Mouse (Mus musculus) limb, embryonic 14.5 days (tissue): Measurements from ENCODE around the gene Dgki. TPM values are rescaled to one million over a fixed set of nuclear protein-coding genes. Genes with fewer than 3 reads are reported as not detected.

Experiments used
- ATAC-seq: fragments of 200-750 bp; cut with Nextera tagmentation; 2 replicates; pipeline ENCODE4 v1.8.0; 2017; ENCODE audit warnings: low read depth, moderate number of reproducible peaks, moderate TSS enrichment; ENCODE audit not compliant: low FRiP score
- DNase-seq: peaks from one replicate; pipeline ENCODE4 v3.0.0-alpha.2; 2015; ENCODE audit warnings: low spot score
- H3K27ac ChIP-seq: fragments of 300-500 bp; sonication (generic); replicated peaks from 2 replicates; pipeline ENCODE4 v1.5.1; 2014; ENCODE audit warnings: low read depth, mild to moderate bottlenecking, low read length, moderate library complexity, mixed read lengths
- H3K27me3 ChIP-seq: fragments of 300-500 bp; sonication (generic); 2 replicates; pipeline ENCODE4 v1.6.1; 2014; ENCODE audit warnings: low read length, mixed read lengths; ENCODE audit not compliant: control insufficient read depth, insufficient read depth
- H3K36me3 ChIP-seq: fragments of 300-500 bp; sonication (generic); 2 replicates; pipeline ENCODE4 v1.6.1; 2014; ENCODE audit warnings: mild to moderate bottlenecking, low read length, moderate library complexity, mixed read lengths; ENCODE audit not compliant: control insufficient read depth, insufficient read depth
- H3K4me1 ChIP-seq: fragments of 300-500 bp; sonication (generic); 2 replicates; pipeline ENCODE4 v1.6.1; 2014; ENCODE audit warnings: antibody characterized with exemption, low read length, mixed read lengths; ENCODE audit not compliant: control insufficient read depth, insufficient read depth
- H3K4me2 ChIP-seq: fragments of 300-500 bp; sonication (generic); replicated peaks from 2 replicates; pipeline ENCODE4 v1.6.1; 2014; ENCODE audit warnings: low read depth, mild to moderate bottlenecking, low read length, moderate library complexity; ENCODE audit not compliant: severe bottlenecking
- H3K4me3 ChIP-seq: fragments of 300-500 bp; sonication (generic); replicated peaks from 2 replicates; pipeline ENCODE4 v1.5.1; 2014; ENCODE audit warnings: low read length
- H3K9ac ChIP-seq: fragments of 300-500 bp; sonication (generic); 2 replicates; pipeline ENCODE4 v1.6.1; 2014; ENCODE audit warnings: mild to moderate bottlenecking, low read depth, low read length, moderate library complexity; ENCODE audit not compliant: severe bottlenecking
- H3K9me3 ChIP-seq: fragments of 300-500 bp; sonication (generic); 2 replicates; pipeline ENCODE4 v1.6.1; 2016; ENCODE audit warnings: low read length; ENCODE audit not compliant: control insufficient read depth
- POLR2A ChIP-seq: fragments of 200-500 bp; IDR thresholded peaks from 2 replicates; pipeline ENCODE4 v1.8.0; 2012; ENCODE audit warnings: inconsistent platforms, mild to moderate bottlenecking, moderate library complexity, borderline replicate concordance; ENCODE audit not compliant: insufficient read depth, insufficient read length; ENCODE audit errors: extremely low read depth
- WGBS: fragments of 180-500 bp; shearing (Covaris S2); extraction: QIAGEN DNeasy Blood & Tissue Kit; methylation state at CpG from one replicate; pipeline ENCODE4 v1.1.7; 2014; 5-methylcytosine and 5-hydroxymethylcytosine counted together
- polyA plus RNA-seq, 2 experiments: library from polyadenylated mRNA; depleted of rRNA in 1 of 2; stranded (reverse) in 1 of 2; unstranded in 1 of 2; fragments of >200 nt; fragmentation: Nextera tagmentation in 1 of 2; extraction: Ambion mirVana in 1 of 2; gene quantifications; 2 replicates each; pipeline versions ENCODE4 v1.2.1 to v1.2.3; 2012 to 2014

Gene Dgki
- polyA plus RNA-seq, 2 experiments: 0.58 to 0.85 TPM

- peak; percentile 86 for DNase-seq
- TF ChIP-seq POLR2A: peak; percentile 34; the same call in 1 of the 2 replicates
- H3K4me1 ChIP-seq: peaks cover 5% of the 10 kb centered on the region; the same call in 1 of the 2 replicates
- H3K27ac ChIP-seq: peak within 1 kb of the TSS; percentile 96
- peaks cover 13% of the 10 kb centered on the region for H3K36me3 ChIP-seq
- no peaks in the 10 kb centered on the region for H3K9me3 ChIP-seq
- WGBS: 0% methylated on average over 15 of the region's 15 CpGs
- H3K9ac ChIP-seq: peak within 1 kb of the TSS; percentile 75
- H3K27me3 ChIP-seq: no peaks in the 10 kb centered on the region
- peak within 1 kb of the TSS; percentile 59 for H3K4me3 ChIP-seq
- ATAC-seq: peak; percentile 89
- peak within 1 kb of the TSS; percentile 64 for H3K4me2 ChIP-seq
Observed at GRCm38 (mm10) chr6:36809747-36810285, 490.2 kb downstream of the Dgki start, which contains the start of gene Ptn. Gene Ptn (minus strand): TSS chr6:36810220.

- Histone ChIP-seq H3K36me3 (peaks cover 13% of the 10 kb centered on the region), H3K27me3 (no peaks in the 10 kb centered on the region), H3K27ac (peak overlapping the region; percentile 96), H3K4me3 (peak overlapping the region; percentile 59), H3K4me1 (peaks cover 5% of the 10 kb centered on the region; the same call in 1 of the 2 replicates), H3K4me2 (peak overlapping the region; percentile 64), H3K9ac (peak overlapping the region; percentile 75), H3K9me3 (no peaks in the 10 kb centered on the region)
- 2% methylated on average over 7 of the region's 7 CpGs for WGBS
- ATAC-seq (peak; percentile 44), DNase-seq (peak; percentile 40)
- no peak for TF ChIP-seq POLR2A
Observed at GRCm38 (mm10) chr6:36809311-36809726, 490.7 kb downstream of the Dgki start.

- H3K4me3 ChIP-seq: peak overlapping the region; percentile 59
- H3K9ac ChIP-seq: peak overlapping the region; percentile 75
- peak overlapping the region; percentile 96 for H3K27ac ChIP-seq
- H3K4me2 ChIP-seq: peak overlapping the region; percentile 64
- TF ChIP-seq POLR2A: no peak
- ATAC-seq (no peak), DNase-seq (peak; percentile 40)
- H3K9me3 ChIP-seq: no peaks in the 10 kb centered on the region
- WGBS: 15% methylated on average over 7 of the region's 7 CpGs
- no peaks in the 10 kb centered on the region for H3K27me3 ChIP-seq
- peaks cover 5% of the 10 kb centered on the region; the same call in 1 of the 2 replicates for H3K4me1 ChIP-seq
- H3K36me3 ChIP-seq: peaks cover 14% of the 10 kb centered on the region
Observed at GRCm38 (mm10) chr6:36808306-36809058, 491.5 kb downstream of the Dgki start.

- TF ChIP-seq POLR2A: no peak
- Histone ChIP-seq H3K4me3 (0 out of 2 replicates have a peak overlapping the region, but pooled peaks have one; percentile 5), H3K4me2 (0 out of 2 replicates have a peak overlapping the region, but pooled peaks have one; percentile 15), H3K4me1 (peaks cover 7% of the 10 kb centered on the region), H3K36me3 (peaks cover 22% of the 10 kb centered on the region), H3K9ac (no peak overlapping the region), H3K9me3 (no peaks in the 10 kb centered on the region), H3K27me3 (no peaks in the 10 kb centered on the region), H3K27ac (no peak overlapping the region)
- DNase-seq: no peak
- no peak for ATAC-seq
- 88% methylated on average over 6 of the region's 6 CpGs for WGBS
Observed at GRCm38 (mm10) chr6:36806906-36807305, 493.1 kb downstream of the Dgki start.

GRCm38 (mm10) chr6:36800309-36800946, 499.6 kb downstream of the Dgki start:
- peaks cover 6% of the 10 kb centered on the region; the same call in 1 of the 2 replicates for H3K4me1 ChIP-seq
- whole genome bisulfite sequencing: 83% methylated on average over 5 of the region's 5 CpGs
- no peak for TF ChIP-seq POLR2A
- no peak overlapping the region for H3K4me2 ChIP-seq
- H3K27me3 ChIP-seq: no peaks in the 10 kb centered on the region
- H3K36me3 ChIP-seq: peaks cover 26% of the 10 kb centered on the region
- H3K9me3 ChIP-seq: no peaks in the 10 kb centered on the region
- no peak overlapping the region for H3K27ac ChIP-seq
- no peak overlapping the region for H3K4me3 ChIP-seq
- no peak for DNase-seq
- no peak overlapping the region for H3K9ac ChIP-seq
- ATAC-seq: no peak
